Mouse (Mus musculus): ENCODE results near the gene Gatm. TPM values are rescaled to one million over a fixed set of nuclear protein-coding genes. Genes with fewer than 3 reads are reported as not detected.

Gene Gatm
- 1 to 10 TPM in 1 of 2 experiments, under 1 TPM in 1; 0.11 to 3.0 TPM for polyA plus RNA-seq (2017; shearing (Covaris generic))

DNA sequence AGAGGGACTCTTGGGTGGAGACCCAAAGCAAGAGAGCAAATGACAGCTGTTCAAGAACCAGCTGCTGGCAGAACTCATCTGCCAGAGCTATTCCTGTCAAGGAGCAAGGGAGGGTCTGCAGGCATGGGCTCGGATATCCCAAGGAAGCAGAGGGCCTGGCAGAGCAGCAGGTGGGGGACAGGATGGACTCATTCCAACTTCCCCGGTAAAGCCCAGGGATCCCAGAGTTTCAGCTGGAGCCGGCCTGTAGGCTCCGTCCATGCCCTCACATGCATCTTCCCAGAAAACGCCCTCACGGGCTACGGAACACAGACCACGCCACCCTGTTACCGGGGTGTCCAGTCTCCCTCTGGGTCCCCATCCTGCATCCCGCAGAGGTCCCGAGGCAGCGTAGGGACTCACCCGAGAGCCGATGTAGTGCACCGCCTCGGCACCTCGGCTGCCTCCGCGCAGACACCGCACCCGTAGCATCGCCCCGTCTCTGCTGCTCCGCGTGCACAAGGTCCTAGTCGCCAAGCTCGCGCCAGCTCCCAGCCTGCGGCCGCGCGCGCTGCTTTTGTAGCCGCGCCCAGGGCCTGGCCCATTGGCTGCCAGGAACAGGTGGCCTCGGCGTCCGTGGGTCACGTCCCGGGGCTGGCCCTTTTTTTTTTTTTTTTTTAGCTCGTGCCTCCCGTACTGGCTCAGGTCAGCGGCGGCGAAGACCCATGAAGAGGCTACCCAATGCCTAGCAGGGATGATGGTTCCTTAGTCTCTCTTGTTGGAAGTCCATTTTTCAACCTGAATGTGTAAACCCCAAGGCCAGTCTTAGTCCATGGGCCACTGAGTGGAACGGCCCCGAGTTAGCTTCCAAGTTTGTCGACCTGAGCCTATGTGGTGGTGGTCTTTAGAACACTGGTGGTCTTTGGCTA lies at the start of gene Gatm:
TSS of gene Gatm (minus strand) at position 558 of the 908 bp plus-strand sequence.

DNA sequence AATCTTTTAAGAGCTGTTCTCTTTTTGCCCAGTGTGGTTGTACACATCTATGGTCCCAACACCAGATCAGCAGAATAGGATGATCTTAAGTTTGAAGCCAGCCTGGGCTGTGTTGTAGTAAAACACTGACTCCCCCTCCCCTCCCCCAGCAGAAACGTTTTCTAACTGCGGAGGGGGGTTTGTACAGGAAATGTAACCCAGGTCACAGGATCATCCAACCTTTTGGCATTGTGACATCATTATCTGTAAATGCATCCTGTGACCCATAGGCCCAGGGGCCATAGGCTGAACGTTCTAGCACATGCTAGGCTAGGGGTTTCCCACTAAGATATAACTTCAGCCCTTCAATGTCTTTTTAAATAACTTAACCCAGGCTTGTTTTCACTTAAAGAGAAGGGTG lies 25.6 kb upstream of the Gatm start, which contains the start of gene AA467197:
TSS of gene AA467197 (plus strand) at position 301 of the 400 bp plus-strand sequence.

Other genes with a start within 250 kb of the Gatm start
- 1 to 10 TPM; 4.0 to 4.8 TPM for gene Shf, start 242.1 kb downstream of the Gatm start, polyA plus RNA-seq (2017; shearing (Covaris generic))
- gene Slc28a2, start 184.8 kb downstream of the Gatm start, polyA plus RNA-seq (2017; shearing (Covaris generic)) = 100 to 1,000 TPM; 158 to 181 TPM
- 10 to 100 TPM; 10.6 to 31.1 TPM for gene Gm14085, start 126.4 kb downstream of the Gatm start, polyA plus RNA-seq (2017; shearing (Covaris generic))
- 1 to 10 TPM in 1 of 2 experiments, under 1 TPM in 1; 0.34 to 1.8 TPM for gene AA467197, start 25.7 kb upstream of the Gatm start, polyA plus RNA-seq (2017; shearing (Covaris generic))
- 1 to 10 TPM; 1.3 to 3.4 TPM for gene Slc30a4, start 91.4 kb upstream of the Gatm start, polyA plus RNA-seq (2017; shearing (Covaris generic))
- gene Bloc1s6, start 127.2 kb upstream of the Gatm start, polyA plus RNA-seq (2017; shearing (Covaris generic)) = 10 to 100 TPM; 43.6 to 58.3 TPM
- 10 to 100 TPM; 13.9 to 20.3 TPM for gene Sqor, start 153.9 kb upstream of the Gatm start, polyA plus RNA-seq (2017; shearing (Covaris generic))